Mouse (Mus musculus) adrenal gland, adult 8-10 months (tissue): ENCODE results near the gene Cacna2d3. TPM values are rescaled to one million over a fixed set of nuclear protein-coding genes. Genes with fewer than 3 reads are reported as not detected.
A peak's percentile ranks its signal among the peaks of the same experiment; 100 is the strongest.

Source experiments
- DNase-seq: peaks from one replicate; pipeline ENCODE4 v3.0.0; 2022
- total RNA-seq, 4 experiments: library from RNA; stranded (reverse); gene quantifications; 2 replicates each; pipeline ENCODE4 v1.2.4; 2022

Gene Cacna2d3
- total RNA-seq, 4 experiments from 2014 or later: 4.3 to 8.6 (median 5.3) TPM

DNA sequence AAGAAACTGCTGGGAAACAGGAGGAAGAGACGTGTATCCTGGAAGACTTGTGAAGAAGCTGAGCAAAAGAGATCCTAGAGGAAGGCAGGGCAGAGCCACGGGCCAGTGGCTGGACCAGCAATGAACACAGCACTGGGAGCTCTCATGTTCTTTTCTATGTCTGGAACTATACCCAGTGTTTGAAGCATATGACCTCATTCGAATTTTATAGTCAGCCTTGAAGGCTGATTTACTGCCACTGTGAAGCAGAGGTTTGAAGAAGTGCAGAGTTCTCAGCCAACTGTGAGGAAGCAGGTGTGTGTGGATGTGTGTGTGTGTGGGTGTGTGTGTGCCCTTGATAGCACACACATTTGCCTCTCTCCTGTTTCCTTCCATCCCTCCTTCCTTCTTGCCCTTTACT is 483.2 kb downstream of the Cacna2d3 start:
- peak; percentile 2 for DNase-seq

DNA sequence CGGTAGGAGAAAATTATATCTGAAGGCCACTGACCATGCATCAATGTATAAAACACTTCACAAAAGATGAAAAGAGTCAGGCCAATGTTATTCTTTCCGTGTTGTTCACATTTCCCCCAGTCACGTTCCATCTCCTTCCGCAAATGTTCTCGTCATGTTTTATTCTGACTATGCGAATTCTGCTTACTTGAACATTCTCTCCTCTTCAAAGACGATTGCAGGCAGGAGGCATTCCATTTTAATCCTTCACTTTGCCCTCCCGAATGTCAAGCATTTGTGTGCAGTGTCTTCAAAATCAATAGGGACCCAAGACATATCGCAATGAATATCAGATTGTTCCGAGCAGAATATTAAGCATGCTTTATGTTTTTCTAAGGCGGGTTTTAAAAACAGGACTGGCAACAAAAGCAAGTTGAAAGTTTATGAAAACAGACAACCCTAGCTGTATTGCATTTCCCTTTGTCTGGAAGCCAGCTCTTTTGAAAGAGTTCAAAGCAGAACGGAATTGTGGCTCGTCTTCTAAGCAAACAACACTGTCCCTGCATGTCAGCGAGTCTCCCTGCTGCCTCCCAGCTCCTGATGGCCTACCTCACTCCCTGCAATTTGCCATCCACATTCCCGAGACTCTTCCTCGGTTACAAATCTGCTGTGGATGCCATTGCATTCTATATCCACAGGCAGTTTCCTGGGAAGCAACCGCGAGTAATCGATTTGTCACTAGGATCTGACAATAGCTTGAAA is 492.5 kb downstream of the Cacna2d3 start:
- no peak for DNase-seq

DNA sequence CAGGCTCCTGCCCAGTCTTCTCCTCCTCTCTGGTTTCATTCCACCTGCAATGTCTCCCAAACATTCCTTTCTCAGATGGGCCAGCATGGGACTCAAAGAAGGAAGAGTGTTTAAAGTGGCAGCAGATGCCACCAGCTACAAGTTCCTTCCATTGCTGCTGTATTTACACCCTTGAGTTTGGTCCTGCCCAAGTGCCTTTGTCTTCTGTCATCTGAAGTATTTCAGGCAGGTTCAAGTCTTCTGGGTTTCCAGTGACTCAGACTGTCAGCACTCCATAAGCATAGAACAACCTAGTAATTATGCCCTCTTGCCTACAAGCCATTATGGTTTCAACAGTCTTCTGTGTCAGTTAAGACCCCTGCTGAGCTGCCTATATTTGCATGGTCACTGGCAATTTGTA is 493.2 kb downstream of the Cacna2d3 start:
- no peak for DNase-seq

DNA sequence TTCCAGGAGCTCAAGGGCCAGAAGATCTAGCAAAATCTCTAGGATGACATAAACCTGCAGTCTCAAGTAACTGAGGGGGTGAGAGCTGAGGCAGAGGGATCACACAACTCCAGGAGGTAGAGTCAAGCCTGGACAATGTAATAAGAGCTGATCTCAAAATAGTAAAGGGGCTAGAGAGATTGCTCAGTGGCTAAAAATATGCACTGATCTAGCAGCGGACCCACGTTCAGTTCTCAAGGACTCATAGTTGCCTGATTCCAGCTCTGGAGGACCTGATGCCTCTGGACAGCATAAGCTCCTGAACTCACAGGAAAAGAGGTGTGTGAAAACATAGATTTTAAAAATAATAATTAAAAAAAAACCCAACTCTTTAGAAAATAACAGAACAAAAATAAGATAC is 493.7 kb downstream of the Cacna2d3 start:
- DNase-seq: no peak

DNA sequence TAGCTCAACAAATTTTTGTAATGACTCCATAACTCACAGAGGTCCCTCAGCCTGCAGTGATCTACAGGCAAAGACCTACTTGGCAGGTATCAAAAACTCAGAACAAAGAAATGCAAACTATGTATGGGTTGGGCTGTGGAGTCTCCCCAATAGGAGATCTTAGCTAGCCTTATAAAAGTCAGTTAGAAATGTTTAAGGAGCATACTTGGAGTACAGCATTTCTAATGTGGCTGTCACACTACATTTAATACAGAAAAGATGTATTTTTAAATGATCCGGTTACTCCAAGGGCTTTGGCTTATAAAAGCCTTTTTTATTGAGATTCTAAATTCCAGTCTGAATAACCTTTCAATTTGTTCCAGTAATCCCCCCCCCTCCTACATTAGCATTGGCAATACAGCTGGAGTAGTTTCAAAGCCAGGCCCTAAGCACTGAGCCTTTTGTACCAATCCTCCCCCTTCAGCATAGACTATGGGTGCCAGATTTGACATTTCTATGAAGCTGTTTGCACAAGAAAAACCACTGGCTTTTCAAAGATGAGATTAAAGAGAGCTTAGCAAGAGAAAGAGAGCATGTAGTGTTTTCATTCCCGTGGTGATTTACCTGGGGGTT is 495.8 kb downstream of the Cacna2d3 start:
- no peak for DNase-seq

DNA sequence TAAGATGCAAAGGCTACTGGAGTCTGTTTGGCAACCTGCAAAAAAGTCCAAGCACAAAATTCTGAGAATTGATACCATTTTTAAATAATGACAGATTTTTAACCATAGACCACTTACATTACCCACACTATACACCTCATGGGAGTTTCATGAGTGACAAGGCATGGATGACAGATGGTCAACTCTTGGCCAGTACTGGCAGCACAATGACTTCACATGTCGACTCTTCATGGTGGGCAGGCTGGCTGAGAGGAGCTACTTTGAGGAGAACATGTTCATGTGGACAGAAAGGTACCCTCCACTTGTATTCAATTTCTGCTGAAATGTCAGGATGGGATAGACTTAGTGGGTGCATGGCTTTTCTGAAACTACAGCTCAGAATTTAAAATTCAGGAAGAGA is 498.7 kb downstream of the Cacna2d3 start:
- DNase-seq: no peak

DNA sequence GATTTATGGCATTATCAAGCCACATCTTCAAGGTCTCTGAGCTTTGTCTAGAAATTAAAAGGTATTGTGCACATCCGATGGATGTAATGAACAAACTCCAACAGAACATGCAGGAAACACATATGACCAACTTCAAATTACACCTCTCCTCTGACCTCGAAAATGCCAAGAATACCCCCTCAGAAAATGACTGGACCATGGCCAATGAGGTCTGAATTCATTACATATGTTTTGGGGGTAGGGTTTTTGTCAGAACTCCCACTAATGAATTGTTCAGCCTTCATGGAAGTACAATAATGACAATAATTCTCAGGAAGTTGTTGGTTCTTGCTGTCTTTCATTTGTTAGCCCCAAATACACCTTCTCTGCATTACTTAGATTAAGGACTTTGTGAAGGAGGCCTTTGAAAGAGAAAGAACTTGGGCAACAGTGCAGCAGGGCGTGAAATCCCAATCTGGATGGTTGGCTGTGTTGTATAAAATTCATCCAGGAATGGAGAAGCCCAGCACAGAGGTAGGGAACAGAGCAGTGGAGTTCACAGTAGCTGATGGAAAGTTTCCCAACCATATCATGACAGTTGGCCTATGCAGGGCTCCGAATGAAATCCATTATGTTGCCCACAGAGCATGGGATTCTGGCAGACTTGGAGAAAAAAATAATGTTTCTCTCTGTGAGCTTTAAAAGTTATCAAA is 499.3 kb downstream of the Cacna2d3 start:
- no peak for DNase-seq

DNA sequence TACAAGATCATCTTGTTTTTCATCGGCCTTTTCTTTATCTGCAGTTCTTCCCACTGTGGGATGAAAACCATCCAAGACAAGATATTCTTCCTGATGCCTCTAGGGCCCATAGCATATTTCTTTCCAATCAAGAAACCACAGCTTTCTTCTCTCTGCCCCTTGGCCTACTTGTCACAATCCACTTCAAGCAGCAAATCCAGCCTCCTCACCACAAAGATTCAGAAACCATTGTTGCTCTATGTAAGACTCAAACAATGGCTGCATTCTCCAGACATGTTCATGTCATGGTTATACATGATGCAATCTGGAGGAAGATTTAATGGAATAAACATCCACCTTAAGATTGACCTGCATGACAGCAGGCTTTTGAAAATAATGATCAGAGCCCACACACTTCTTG is 505.6 kb downstream of the Cacna2d3 start:
- no peak for DNase-seq

DNA sequence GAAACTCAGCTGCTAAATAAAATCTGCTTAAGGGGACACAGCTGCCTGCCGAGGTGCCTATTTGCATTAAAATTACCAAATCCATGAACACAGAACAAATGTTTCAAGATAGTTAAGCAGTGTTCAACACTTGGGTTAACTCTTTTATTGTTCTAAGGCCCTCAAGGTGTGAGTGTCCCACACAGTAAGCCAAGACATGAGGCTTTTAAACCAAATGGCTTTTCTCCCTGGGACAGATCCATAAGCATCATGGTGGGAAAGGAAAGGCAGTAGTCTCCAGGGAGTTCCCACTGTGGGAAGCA is 516.7 kb downstream of the Cacna2d3 start:
- no peak for DNase-seq

DNA sequence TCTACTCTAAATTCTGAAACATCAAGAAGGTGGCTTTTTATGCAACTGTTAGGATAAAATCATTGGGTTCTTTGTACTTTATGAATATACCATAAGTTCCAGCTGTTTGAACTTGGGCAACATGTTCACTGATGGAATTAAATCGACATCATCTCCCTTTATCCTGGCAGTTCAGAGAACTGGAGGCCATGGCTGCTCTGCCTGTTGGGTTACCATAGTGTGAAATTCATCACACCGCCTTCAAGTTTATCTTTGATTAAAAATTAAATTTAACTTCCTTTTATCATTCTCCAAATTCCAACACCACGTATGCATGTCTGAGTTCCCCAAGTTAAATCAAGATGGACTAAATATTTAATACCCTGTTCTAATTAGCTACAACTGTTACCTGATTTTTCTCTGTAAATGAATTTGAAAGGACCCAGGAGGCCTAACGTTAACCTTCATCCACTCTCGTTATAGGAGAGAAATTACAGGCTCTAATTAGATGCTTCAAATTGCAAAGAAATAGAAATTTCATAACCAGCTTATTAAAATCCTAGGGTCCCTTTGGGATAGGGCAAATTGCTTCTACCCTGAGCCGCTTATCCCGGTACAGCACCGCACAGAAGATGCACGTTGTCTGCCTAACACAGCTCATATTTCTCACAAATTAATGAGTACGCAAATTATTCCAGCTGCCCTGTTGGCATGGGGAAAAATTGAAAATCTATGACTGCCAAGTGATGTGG is 517.3 kb downstream of the Cacna2d3 start:
- DNase-seq: no peak

DNA sequence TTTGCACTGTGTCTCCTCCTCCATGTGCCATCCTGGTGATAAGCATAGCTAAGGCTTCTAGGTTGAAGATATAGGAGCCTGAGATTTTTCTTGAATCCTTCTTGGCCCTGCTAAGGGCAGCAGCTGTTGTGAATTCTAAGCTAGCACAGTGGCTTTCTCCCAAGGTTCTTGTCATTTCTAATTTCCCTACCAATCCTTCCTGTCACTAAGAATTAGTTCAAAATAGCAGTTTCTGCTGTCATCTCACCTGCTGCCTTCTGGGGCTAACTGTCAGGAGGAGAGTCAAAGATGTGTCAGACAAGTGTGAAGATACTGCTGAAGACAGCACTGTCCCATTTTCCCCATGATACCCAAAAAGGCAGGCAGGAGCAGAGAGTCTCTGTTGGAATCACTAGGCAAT is 525.5 kb downstream of the Cacna2d3 start:
- no peak for DNase-seq

DNA sequence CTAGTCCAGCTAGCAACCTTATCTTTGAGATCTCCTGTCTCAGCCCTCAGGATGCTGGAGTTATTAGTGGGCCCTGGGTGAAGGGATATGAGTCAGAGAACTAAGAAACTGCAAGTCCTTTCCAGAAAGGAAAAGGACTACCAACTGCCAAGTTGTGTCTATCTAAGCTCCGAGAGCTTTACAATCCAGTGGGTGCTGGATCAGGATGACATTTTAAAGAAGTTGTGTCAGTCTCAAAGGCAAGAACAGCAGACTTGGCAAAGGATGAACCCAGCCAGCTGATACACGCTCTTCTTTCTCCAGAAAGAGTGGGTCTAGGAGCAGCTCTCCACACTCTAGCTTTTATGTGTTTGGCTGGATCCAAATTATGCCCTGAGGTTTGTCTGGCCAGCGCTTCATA is 530.2 kb downstream of the Cacna2d3 start:
- no peak for DNase-seq

DNA sequence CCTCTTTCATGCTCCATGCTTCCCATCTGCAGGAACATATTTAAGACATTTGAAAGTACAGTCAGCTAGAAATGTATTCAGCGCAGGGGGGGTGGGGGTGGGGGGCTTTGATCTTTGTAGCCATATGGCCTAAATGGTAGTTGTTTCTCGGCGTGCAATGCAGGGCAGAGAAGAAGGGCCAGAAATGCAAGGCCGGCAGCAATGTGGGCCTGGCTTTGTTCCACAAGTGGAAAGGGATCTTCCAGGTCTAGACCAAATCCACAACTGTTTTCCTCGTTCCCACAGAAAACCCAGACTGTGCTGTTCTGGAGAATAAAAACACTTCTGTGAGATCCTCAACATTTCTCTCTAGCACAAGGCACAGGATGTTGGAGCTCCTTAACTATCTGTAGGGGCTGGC is 537.9 kb downstream of the Cacna2d3 start:
- DNase-seq: no peak

DNA sequence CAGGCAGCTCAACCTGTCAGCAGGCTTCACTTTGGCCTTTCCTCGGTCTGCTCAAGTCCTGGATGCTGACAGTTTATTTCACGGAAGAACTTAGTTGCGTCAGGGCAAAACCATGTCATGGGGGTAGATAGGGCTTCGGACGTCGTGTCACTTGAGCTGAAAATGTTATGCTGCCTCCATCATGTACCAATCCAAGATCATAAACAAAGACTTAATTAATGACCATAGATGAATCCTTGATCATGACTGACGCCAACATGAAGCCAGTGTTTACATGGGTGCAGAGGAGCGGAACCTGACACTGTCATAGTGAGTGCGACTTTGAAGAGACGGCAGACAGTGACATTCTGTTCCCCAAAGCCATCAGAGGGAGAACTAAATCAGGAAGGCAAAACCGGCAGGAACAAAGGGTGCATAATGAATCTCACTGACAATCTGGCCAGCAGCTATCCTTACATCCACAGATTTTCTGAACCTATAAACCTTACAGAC is 542.2 kb downstream of the Cacna2d3 start:
- no peak for DNase-seq

DNA sequence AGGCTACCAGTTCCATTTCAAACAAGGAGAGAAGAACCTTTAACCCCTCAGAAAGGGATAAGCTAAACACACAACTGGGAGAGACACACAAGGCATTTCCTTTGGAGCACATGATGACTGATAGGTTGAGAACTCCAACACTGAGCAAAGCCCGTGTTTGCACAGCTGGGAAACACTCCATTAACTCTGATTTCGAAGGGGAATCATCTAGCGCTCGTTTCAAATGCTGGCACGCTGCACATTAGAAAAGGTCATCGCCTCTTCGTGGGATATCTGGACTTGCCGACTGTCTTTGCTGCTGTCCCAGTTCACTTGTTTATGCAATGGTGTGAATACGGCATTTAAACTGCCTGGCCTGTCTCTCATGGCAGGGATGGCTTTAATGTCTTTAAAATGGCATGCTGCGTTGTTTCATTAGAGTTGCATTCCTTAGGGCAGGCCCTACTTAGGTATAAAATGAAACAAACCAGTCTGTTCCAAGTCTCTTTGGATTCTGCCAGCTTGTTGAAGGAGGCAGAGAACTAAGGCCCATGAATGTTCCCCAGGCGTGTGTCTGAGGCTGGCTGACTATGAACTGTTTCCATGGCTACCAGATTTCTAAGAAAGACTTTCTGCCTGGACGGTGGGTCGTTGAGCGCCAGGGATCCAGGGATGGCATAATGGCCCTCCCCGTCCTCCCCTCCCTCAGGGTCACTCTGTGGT is 542.8 kb downstream of the Cacna2d3 start:
- DNase-seq: no peak

DNA sequence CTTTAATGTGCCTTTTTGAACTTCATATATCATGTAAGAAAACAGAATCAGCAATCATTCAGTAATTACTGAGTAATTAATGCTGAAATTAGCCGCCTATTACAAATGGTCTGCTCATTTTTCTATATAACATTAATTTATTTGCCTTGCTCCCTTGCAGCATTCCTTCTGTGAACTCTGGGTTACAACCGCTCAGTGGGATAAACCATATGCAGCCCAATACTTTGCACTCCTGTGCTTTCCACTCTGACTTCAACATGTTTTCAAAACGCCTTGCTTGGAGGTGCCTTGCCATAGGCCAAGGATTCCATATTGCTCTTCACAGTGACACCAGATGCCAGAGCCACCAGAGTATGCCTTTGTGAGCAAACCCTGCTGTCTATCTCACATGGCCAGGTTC is 546.9 kb downstream of the Cacna2d3 start:
- no peak for DNase-seq

DNA sequence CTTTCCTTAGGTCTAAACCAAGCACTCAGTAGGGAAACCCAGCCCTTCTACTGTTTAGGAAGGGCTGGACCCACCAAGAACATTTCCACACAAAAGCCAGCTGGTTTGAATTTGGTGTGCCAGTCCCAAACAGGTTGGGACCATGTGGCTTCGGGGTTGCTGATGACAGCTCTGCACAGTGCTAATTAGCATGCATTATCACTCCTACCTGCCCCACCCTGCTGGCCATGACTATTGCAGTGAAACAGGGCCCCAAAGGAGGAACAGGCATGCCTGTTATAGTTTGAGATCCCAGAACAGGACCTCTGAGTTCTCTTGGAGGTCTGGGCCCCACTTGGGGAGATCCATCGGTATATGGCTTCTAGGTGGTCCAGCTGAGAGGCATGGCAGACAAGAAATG is 549.5 kb downstream of the Cacna2d3 start:
- DNase-seq: no peak

DNA sequence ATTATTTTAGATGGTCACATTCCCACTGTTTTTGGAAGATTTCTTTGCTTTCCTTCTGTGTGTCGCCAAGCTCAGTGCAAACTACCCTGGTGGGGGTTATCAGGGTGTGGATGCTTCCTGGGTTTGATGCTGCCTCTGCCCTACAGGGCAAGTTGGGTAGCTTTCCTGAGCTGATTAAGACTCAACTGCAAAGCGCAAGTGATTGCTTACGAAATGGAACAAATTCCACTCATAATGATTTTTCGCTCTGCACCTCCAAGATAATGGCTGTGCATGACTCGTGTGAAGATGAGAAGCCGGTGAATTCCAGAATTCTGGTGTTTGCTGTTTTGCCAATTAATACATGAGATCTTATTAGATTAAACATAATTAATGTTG is 557.0 kb downstream of the Cacna2d3 start:
- DNase-seq: no peak

DNA sequence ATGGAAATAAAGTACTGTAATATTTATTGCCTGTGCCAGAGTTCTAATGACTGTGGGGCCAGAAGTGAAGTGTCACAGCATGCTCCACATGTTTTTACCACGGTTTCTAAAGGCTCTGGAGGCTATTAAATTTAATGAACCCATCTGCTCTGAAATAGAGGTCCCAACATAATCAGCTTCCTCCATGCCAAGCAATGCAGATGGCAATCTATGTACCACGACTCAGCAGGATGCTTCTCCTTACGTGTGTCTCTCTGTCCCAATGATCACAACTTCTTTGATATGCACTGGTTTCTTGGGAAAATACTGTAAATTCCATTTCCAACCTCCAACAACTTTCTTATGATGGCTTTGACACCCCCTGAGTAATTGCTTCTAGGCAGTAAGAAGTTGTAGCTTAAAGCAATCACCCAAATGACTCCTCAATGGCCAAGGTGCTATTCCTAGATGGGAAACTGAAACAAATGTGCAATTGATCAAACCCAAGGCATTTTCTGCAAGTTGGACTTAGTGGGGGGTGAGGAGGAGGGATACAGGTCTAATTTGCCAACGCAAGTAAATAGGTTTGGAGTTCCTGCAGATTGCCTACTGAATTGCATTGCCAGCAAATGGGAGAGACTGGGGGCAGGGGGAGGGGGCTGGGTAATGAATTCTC is 557.5 kb downstream of the Cacna2d3 start:
- DNase-seq: no peak

DNA sequence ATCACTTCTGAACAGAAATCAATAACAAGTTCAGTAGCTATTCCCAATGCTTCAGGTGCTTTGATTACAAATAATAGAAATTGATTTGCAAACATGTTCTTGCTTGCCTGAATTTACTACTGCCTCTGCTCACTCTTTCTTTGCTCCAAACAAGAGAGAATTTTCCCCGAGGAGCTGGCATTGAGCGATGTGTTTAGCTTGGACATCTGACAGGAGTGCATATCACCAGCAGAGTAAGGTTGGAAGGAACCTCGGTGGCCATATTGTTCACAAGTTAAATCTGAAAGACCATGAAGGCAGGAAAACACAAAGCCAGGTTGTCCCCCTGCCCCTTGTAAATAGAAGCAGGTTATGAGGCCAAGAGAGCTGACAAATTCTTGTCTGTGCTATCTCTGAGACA is 561.9 kb downstream of the Cacna2d3 start:
- no peak for DNase-seq

DNA sequence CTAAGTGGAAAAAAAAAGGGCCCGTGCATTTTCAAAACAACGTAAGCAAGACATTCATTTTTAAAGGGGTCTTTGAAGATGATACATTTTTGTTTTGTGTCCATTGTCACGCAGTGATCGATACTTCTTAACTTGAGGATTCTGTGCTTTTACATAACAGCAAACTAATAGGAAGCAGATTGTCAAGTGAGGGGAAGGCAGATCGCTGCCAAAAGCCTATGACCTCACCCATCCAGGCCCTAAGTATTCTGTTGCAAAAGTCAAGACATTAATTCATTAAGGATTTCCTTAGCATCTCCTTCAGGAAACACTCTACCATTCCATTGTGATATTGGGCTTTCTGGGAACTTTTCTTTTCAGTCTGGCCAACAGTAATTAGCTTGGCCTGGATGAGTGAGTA is 564.6 kb downstream of the Cacna2d3 start:
- DNase-seq: no peak

DNA sequence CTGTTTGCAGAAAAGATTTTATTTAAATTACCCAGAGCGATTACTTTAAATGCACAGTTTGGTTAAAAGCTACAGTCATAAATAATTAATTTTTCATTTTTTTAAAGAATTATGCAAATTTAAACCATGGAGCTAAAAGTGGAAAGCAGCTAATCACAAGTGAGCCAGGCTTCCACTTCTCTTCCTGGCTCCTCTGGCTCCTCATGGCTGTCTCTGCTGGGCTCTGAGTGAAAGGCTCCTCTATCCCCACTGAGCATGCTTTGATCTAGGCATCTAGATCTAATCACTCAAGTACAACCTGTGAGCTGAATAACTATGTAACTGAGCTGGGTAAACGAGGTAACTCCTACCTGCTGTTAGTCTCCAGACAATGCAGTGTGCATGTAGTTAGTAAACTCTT is 577.5 kb downstream of the Cacna2d3 start:
- DNase-seq: no peak
